Mouse (Mus musculus) layer of hippocampus, postnatal 10 days (tissue): ENCODE data around the gene Mlxipl. TPM values are rescaled to one million over a fixed set of nuclear protein-coding genes. Genes with fewer than 3 reads are reported as not detected.

Experiments
- DNase-seq, 2 experiments: peaks; one replicate each; pipeline ENCODE4 v3.0.0; 2021; ENCODE audit warnings: low spot score in 2 of 2
- total RNA-seq, 2 experiments: library from RNA; stranded (reverse); gene quantifications; 2 replicates each; pipeline ENCODE4 v1.2.3; 2021

Mlxipl gene
- total RNA-seq, 2 experiments from 2014 or later, result 3.6 to 4.4 TPM

GRCm38 (mm10) chr5:135078482-135078810 lies 11.2 kb upstream of the Mlxipl start:
- DNase-seq, result no peak

GRCm38 (mm10) chr5:135079578-135079977 lies 10.1 kb upstream of the Mlxipl start:
- DNase-seq, result no peak

GRCm38 (mm10) chr5:135080539-135080938 lies 9.2 kb upstream of the Mlxipl start:
- DNase-seq, result no peak

- no peak for DNase-seq
These were observed 2.8 kb upstream of the Mlxipl start for GRCm38 (mm10) chr5:135086871-135087270.

- DNase-seq, result no peak
These were observed 11.3 kb downstream of the Mlxipl start for GRCm38 (mm10) chr5:135100981-135101380.

GRCm38 (mm10) chr5:135103999-135104660 lies 14.4 kb downstream of the Mlxipl start:
- peak in 1 of 2 experiments; percentile 22 for DNase-seq

GRCm38 (mm10) chr5:135106758-135107256 lies 17.1 kb downstream of the Mlxipl start:
- DNase-seq, result peak; percentile 64 to 74

- peak; percentile 34 to 46 for DNase-seq
These were observed 18.1 kb downstream of the Mlxipl start for GRCm38 (mm10) chr5:135107521-135108501.

GRCm38 (mm10) chr5:135109017-135109416 lies 19.3 kb downstream of the Mlxipl start:
- no peak for DNase-seq

- no peak for DNase-seq
These were observed 19.7 kb downstream of the Mlxipl start for GRCm38 (mm10) chr5:135109426-135109825.

- DNase-seq, result no peak
These were observed 20.3 kb downstream of the Mlxipl start for GRCm38 (mm10) chr5:135109976-135110375.

- no peak for DNase-seq
These were observed 24.1 kb downstream of the Mlxipl start for GRCm38 (mm10) chr5:135113782-135114181.

- DNase-seq, result no peak
These were observed 25.6 kb downstream of the Mlxipl start for GRCm38 (mm10) chr5:135115241-135115640.

- peak; percentile 58 to 71 for DNase-seq
These were observed 28.9 kb downstream of the Mlxipl start for GRCm38 (mm10) chr5:135118589-135119081.

GRCm38 (mm10) chr5:135120753-135121152 lies 31.1 kb downstream of the Mlxipl start:
- no peak for DNase-seq

GRCm38 (mm10) chr5:135126121-135126520 lies 36.4 kb downstream of the Mlxipl start:
- peak in 1 of 2 experiments; percentile 24 for DNase-seq

GRCm38 (mm10) chr5:135127669-135128068 lies 38.0 kb downstream of the Mlxipl start:
- no peak for DNase-seq

GRCm38 (mm10) chr5:135129747-135130146 lies 40.1 kb downstream of the Mlxipl start:
- DNase-seq, result no peak

GRCm38 (mm10) chr5:135133736-135134405 lies 44.2 kb downstream of the Mlxipl start:
- DNase-seq, result no peak

- DNase-seq, result peak in 1 of 2 experiments; percentile 18
These were observed 44.8 kb downstream of the Mlxipl start for GRCm38 (mm10) chr5:135134534-135134933.

- DNase-seq, result no peak
These were observed 50.2 kb downstream of the Mlxipl start for GRCm38 (mm10) chr5:135139881-135140280.
